Mouse (Mus musculus): ENCODE results near the gene Vmn2r98.

- TF ChIP-seq POLR2A (IDR thresholded peaks at IDR 0.05; ENCODE audit: extremely low read depth, insufficient read depth, low read length) = no peak
- TF ChIP-seq CTCF (IDR thresholded peaks at IDR 0.05; ENCODE audit: extremely low read depth, insufficient read depth, low read length) = no peak
These were observed 21.3 kb upstream of the Vmn2r98 start for GRCm38 (mm10) chr17:19031962-19032361.

All from cortical plate, adult 2 months (tissue).